Mouse (Mus musculus) hindbrain, embryonic 16.5 days (tissue): Measurements from ENCODE around the gene Rbks. TPM values are rescaled to one million over a fixed set of nuclear protein-coding genes. Genes with fewer than 3 reads are reported as not detected.

Experiments
- ATAC-seq: fragments of 200-750 bp; cut with Nextera tagmentation; 2 replicates; pipeline ENCODE4 v1.8.0; 2017; ENCODE audit warnings: moderate TSS enrichment, moderate library complexity
- H3K27ac ChIP-seq: fragments of 300-500 bp; sonication (generic); 2 replicates; pipeline ENCODE4 v1.5.1; 2014; ENCODE audit warnings: low read depth, mild to moderate bottlenecking, control low read depth, low read length, moderate library complexity
- H3K27me3 ChIP-seq: fragments of 300-500 bp; sonication (generic); replicated peaks from 2 replicates; pipeline ENCODE4 v1.6.1; 2014; ENCODE audit warnings: low read length; ENCODE audit not compliant: control insufficient read depth, insufficient read depth
- H3K36me3 ChIP-seq: fragments of 300-500 bp; sonication (generic); 2 replicates; pipeline ENCODE4 v1.6.1; 2014; ENCODE audit warnings: mild to moderate bottlenecking, low read length, moderate library complexity, mixed read lengths; ENCODE audit not compliant: control insufficient read depth, insufficient read depth
- H3K4me1 ChIP-seq: fragments of 300-500 bp; sonication (generic); 2 replicates; pipeline ENCODE4 v1.6.1; 2014; ENCODE audit warnings: low read depth, low read length; ENCODE audit not compliant: control insufficient read depth, insufficient read depth
- H3K4me2 ChIP-seq: fragments of 300-500 bp; sonication (generic); 2 replicates; pipeline ENCODE4 v1.6.1; 2014; ENCODE audit warnings: mild to moderate bottlenecking, low read length, control low read depth, moderate library complexity
- H3K4me3 ChIP-seq: fragments of 300-500 bp; sonication (generic); 2 replicates; pipeline ENCODE4 v1.5.1; 2014; ENCODE audit warnings: mild to moderate bottlenecking, low read length, control low read depth, moderate library complexity
- H3K9ac ChIP-seq: fragments of 300-500 bp; sonication (generic); 2 replicates; pipeline ENCODE4 v1.6.1; 2014; ENCODE audit warnings: low read depth, mild to moderate bottlenecking, control low read depth, low read length, moderate library complexity
- H3K9me3 ChIP-seq: fragments of 300-500 bp; sonication (generic); 2 replicates; pipeline ENCODE4 v1.6.1; 2014; ENCODE audit warnings: mild to moderate bottlenecking, low read length, moderate library complexity; ENCODE audit not compliant: control insufficient read depth
- WGBS: fragments of 180-500 bp; shearing (Covaris S2); extraction: QIAGEN DNeasy Blood & Tissue Kit; methylation state at CpG from one replicate; pipeline ENCODE4 v1.1.7; 2014; 5-methylcytosine and 5-hydroxymethylcytosine counted together
- polyA plus RNA-seq: library from polyadenylated mRNA; unstranded; fragments of >200 nt; fragmentation: Nextera tagmentation; extraction: Ambion mirVana; gene quantifications from 2 replicates; pipeline ENCODE4 v1.2.1, GENCODE M21; 2015

Gene Rbks
- polyA plus RNA-seq, 1 experiment from 2014 or later = 2.8 TPM

DNA sequence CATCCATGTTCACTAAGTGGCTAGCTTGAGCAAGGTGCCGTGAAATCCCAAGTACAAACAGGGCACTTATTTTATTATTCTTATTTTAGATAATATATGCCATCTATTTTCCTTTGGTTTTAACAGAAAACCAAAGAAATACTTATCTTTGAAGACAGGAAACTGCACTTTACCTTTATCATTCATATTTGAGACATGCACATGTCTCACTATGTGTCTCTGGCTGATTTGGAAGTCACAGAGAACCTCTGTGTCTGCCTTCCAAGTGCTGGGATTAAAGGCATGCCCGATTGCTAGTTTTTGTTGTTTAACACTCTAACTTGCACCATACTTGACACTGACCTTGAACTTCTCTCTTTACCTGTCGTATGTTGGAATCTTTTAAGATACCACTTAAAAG is 9.5 kb downstream of the Rbks start:
- Histone ChIP-seq H3K4me1 (no peaks in the 10 kb centered on the region), H3K27ac (no peak overlapping the region), H3K9ac (no peak overlapping the region), H3K36me3 (no peaks in the 10 kb centered on the region), H3K27me3 (no peaks in the 10 kb centered on the region), H3K4me3 (no peak overlapping the region), H3K9me3 (no peaks in the 10 kb centered on the region), H3K4me2 (no peak overlapping the region)
- ATAC-seq = no peak
- 92% methylated on average over 3 of the region's 3 CpGs for WGBS

GRCm38 (mm10) chr5:31686040-31686439 is 11.4 kb downstream of the Rbks start:
- ATAC-seq = no peak
- Histone ChIP-seq H3K36me3 (no peaks in the 10 kb centered on the region), H3K9ac (no peak overlapping the region), H3K9me3 (no peaks in the 10 kb centered on the region), H3K4me2 (no peak overlapping the region), H3K4me1 (no peaks in the 10 kb centered on the region), H3K4me3 (no peak overlapping the region), H3K27me3 (no peaks in the 10 kb centered on the region), H3K27ac (no peak overlapping the region)
- WGBS = 73% methylated on average over 2 of the region's 2 CpGs

GRCm38 (mm10) chr5:31682305-31682704 is 15.1 kb downstream of the Rbks start:
- no peaks in the 10 kb centered on the region for H3K27me3 ChIP-seq
- no peak overlapping the region for H3K4me3 ChIP-seq
- ATAC-seq = no peak
- H3K36me3 ChIP-seq = no peaks in the 10 kb centered on the region
- H3K4me2 ChIP-seq = no peak overlapping the region
- 94% methylated on average over 1 of the region's 1 CpGs for WGBS
- no peak overlapping the region for H3K9ac ChIP-seq
- no peak overlapping the region for H3K27ac ChIP-seq
- H3K9me3 ChIP-seq = no peaks in the 10 kb centered on the region
- H3K4me1 ChIP-seq = no peaks in the 10 kb centered on the region

DNA sequence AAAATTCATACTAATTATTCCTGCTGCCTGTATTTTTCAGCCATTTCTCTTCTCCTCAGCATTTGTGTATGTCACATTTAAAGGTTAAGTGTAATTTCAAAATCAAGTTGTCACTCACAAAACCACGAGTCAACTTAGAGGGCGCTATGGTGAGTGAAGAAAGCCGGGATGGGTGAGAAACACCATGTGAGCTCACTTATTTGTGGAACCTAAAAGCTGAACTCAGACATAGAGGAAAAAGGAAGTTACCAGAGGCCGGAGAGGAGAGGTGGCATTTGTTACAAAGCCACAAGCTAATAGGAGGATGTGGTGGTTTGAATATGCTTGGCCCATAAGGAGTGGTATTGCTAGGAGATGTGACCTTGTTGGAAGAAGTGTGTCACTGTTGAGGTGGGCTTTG is 17.2 kb downstream of the Rbks start:
- 85% methylated on average over 4 of the region's 4 CpGs for WGBS
- no peak for ATAC-seq

GRCm38 (mm10) chr5:31678000-31678399 is 19.4 kb downstream of the Rbks start:
- ATAC-seq = no peak
- H3K4me3 ChIP-seq = no peak overlapping the region
- no peaks in the 10 kb centered on the region for H3K9me3 ChIP-seq
- H3K4me1 ChIP-seq = no peaks in the 10 kb centered on the region
- H3K27ac ChIP-seq = no peak overlapping the region
- 83% methylated on average over 1 of the region's 1 CpGs for WGBS
- H3K36me3 ChIP-seq = no peaks in the 10 kb centered on the region
- H3K4me2 ChIP-seq = no peak overlapping the region
- H3K9ac ChIP-seq = no peak overlapping the region
- H3K27me3 ChIP-seq = no peaks in the 10 kb centered on the region

More for the DNA sequence above, 17.2 kb downstream of the Rbks start:
- Histone ChIP-seq H3K9ac (no peak overlapping the region), H3K27ac (no peak overlapping the region), H3K4me2 (no peak overlapping the region), H3K36me3 (no peaks in the 10 kb centered on the region), H3K9me3 (no peaks in the 10 kb centered on the region), H3K4me3 (no peak overlapping the region), H3K27me3 (no peaks in the 10 kb centered on the region), H3K4me1 (no peaks in the 10 kb centered on the region)

GRCm38 (mm10) chr5:31673431-31673830 is 24.0 kb downstream of the Rbks start:
- no peak for ATAC-seq
- no peak overlapping the region for H3K9ac ChIP-seq
- H3K4me1 ChIP-seq = no peaks in the 10 kb centered on the region
- H3K4me3 ChIP-seq = no peak overlapping the region
- no peaks in the 10 kb centered on the region for H3K36me3 ChIP-seq
- H3K9me3 ChIP-seq = no peaks in the 10 kb centered on the region
- 84% methylated on average over 2 of the region's 2 CpGs for WGBS
- no peaks in the 10 kb centered on the region for H3K27me3 ChIP-seq
- H3K4me2 ChIP-seq = no peak overlapping the region
- H3K27ac ChIP-seq = no peak overlapping the region

- H3K9me3 ChIP-seq = no peaks in the 10 kb centered on the region
- H3K4me3 ChIP-seq = no peak overlapping the region
- H3K4me2 ChIP-seq = no peak overlapping the region
- no peaks in the 10 kb centered on the region for H3K27me3 ChIP-seq
- no peaks in the 10 kb centered on the region for H3K36me3 ChIP-seq
- no peak for ATAC-seq
- H3K9ac ChIP-seq = no peak overlapping the region
- no peaks in the 10 kb centered on the region for H3K4me1 ChIP-seq
- no peak overlapping the region for H3K27ac ChIP-seq
- WGBS = 54% methylated on average over 2 of the region's 2 CpGs
Measured at GRCm38 (mm10) chr5:31671137-31671536, 26.3 kb downstream of the Rbks start.

GRCm38 (mm10) chr5:31669984-31670383 is 27.4 kb downstream of the Rbks start:
- H3K4me3 ChIP-seq = no peak overlapping the region
- no peaks in the 10 kb centered on the region for H3K27me3 ChIP-seq
- 76% methylated on average over 5 of the region's 5 CpGs for WGBS
- no peak overlapping the region for H3K9ac ChIP-seq
- no peak overlapping the region for H3K4me2 ChIP-seq
- ATAC-seq = no peak
- H3K36me3 ChIP-seq = no peaks in the 10 kb centered on the region
- H3K9me3 ChIP-seq = no peaks in the 10 kb centered on the region
- no peaks in the 10 kb centered on the region for H3K4me1 ChIP-seq
- H3K27ac ChIP-seq = no peak overlapping the region

GRCm38 (mm10) chr5:31668325-31668968 is 29.0 kb downstream of the Rbks start:
- Histone ChIP-seq H3K4me2 (no peak overlapping the region), H3K27me3 (no peaks in the 10 kb centered on the region), H3K4me3 (no peak overlapping the region), H3K36me3 (no peaks in the 10 kb centered on the region), H3K9me3 (no peaks in the 10 kb centered on the region), H3K4me1 (no peaks in the 10 kb centered on the region), H3K9ac (no peak overlapping the region), H3K27ac (no peak overlapping the region)
- WGBS = 69% methylated on average over 13 of the region's 13 CpGs
- no peak for ATAC-seq

DNA sequence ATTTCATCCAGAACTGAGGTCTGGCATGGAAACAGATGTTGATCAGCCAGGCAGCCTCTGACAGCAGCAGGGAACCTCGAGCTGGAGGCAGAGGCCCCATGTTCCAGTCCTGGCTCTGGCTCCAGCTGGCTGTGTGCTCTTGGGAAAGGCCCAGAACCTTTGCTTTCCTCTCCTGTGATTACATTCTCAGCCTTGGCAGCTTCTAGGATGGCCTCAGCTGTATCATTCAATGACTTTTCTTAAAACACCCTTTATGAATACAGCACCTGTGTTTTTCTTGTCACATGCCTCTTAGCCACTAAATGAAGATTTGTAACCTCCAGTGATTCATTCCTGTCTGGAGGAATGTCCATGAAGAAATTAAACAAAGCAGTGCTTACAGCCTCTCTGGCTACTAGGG is 31.3 kb downstream of the Rbks start:
- Histone ChIP-seq H3K9ac (no peak overlapping the region), H3K36me3 (no peaks in the 10 kb centered on the region), H3K27me3 (no peaks in the 10 kb centered on the region), H3K4me3 (no peak overlapping the region), H3K4me1 (no peaks in the 10 kb centered on the region), H3K27ac (no peak overlapping the region), H3K9me3 (no peaks in the 10 kb centered on the region), H3K4me2 (no peak overlapping the region)
- no peak for ATAC-seq
- 7% methylated on average over 1 of the region's 1 CpGs for WGBS
